Mouse (Mus musculus) midbrain, embryonic 12.5 days (tissue): ENCODE measurements at regions not wholly inside any gene's neighbourhood (a gene's known extent, or its start where the extent isn't known, plus 50 kb on each side); places are given as distances from the start of the nearest gene placed in this dataset.

Experiments
- ATAC-seq: fragments of 200-750 bp; cut with Nextera tagmentation; 2 replicates; pipeline ENCODE4 v1.8.0; 2017; ENCODE audit warnings: low read depth, moderate TSS enrichment, moderate library complexity; ENCODE audit not compliant: low FRiP score
- H3K27ac ChIP-seq: fragments of 300-500 bp; sonication (generic); replicated peaks from 2 replicates; pipeline ENCODE4 v1.5.1; 2016; ENCODE audit warnings: mild to moderate bottlenecking
- H3K27me3 ChIP-seq: fragments of 300-500 bp; sonication (generic); 2 replicates; pipeline ENCODE4 v1.6.1; 2016; ENCODE audit warnings: mild to moderate bottlenecking
- H3K36me3 ChIP-seq: fragments of 300-500 bp; sonication (generic); 2 replicates; pipeline ENCODE4 v1.6.1; 2016
- H3K4me1 ChIP-seq: fragments of 300-500 bp; sonication (generic); 2 replicates; pipeline ENCODE4 v1.6.1; 2016
- H3K4me2 ChIP-seq: fragments of 300-500 bp; sonication (generic); replicated peaks from 2 replicates; pipeline ENCODE4 v1.6.1; 2016; ENCODE audit warnings: mild to moderate bottlenecking, moderate library complexity
- H3K4me3 ChIP-seq: fragments of 300-500 bp; sonication (generic); 2 replicates; pipeline ENCODE4 v1.5.1; 2016; ENCODE audit warnings: mild to moderate bottlenecking
- H3K9ac ChIP-seq: fragments of 300-500 bp; sonication (generic); replicated peaks from 2 replicates; pipeline ENCODE4 v1.6.1; 2016; ENCODE audit warnings: mild to moderate bottlenecking, moderate library complexity
- H3K9me3 ChIP-seq: fragments of 300-500 bp; sonication (generic); 2 replicates; pipeline ENCODE4 v1.6.1; 2016; ENCODE audit warnings: mild to moderate bottlenecking
- WGBS: fragments of 180-500 bp; shearing (Covaris S2); methylation state at CpG from one replicate; pipeline ENCODE4 v1.1.7; 2016; 5-methylcytosine and 5-hydroxymethylcytosine counted together

DNA sequence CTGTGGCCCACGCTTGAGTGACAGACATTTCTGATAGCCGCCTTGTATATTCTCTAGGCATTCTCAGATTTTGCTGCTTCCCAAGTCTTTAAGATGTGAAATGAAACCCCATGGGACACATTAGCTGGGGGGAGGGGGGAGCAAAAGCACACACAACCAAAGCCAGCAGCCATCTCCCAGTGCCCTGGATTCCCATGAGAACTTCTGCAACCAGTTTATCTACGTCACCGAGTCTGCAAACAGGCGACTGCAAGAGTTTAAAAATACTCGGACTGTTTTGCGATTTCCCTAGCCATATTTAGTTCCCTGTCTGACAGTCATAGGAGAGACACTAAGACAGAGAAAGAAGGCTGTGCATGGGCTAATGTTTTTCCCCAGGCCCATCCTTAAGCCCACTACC, 52.3 kb upstream of the Hddc2 start:
- H3K4me1 ChIP-seq: no peaks in the 10 kb centered on the region
- H3K9ac ChIP-seq: no peak overlapping the region
- no peaks in the 10 kb centered on the region for H3K27me3 ChIP-seq
- no peaks in the 10 kb centered on the region for H3K36me3 ChIP-seq
- no peak overlapping the region for H3K4me2 ChIP-seq
- ATAC-seq: no peak
- H3K27ac ChIP-seq: no peak overlapping the region
- H3K4me3 ChIP-seq: no peak overlapping the region
- no peaks in the 10 kb centered on the region for H3K9me3 ChIP-seq
- 85% methylated on average over 7 of the region's 7 CpGs for WGBS
